Mouse (Mus musculus): ENCODE data around the gene Atp5h. TPM values are rescaled to one million over a fixed set of nuclear protein-coding genes. Genes with fewer than 3 reads are reported as not detected.
"Not testable (repeated sequence)": the region's sequence is repeated elsewhere in the genome, so short reads cannot be mapped to it uniquely, and the experiment has no call there.

Gene Atp5h
- polyA plus RNA-seq, 1 experiment, result 785 TPM

GRCm38 (mm10) chr11:115400630-115401391 lies 19.0 kb downstream of the Atp5h start:
- DNase-seq (ENCODE audit: extremely low spot score in 1 of 2, low spot score in 1 of 2), result peak in 1 of 2 experiments; percentile 60

GRCm38 (mm10) chr11:115400126-115400525 lies 19.6 kb downstream of the Atp5h start:
- DNase-seq (ENCODE audit: extremely low spot score in 1 of 2, low spot score in 1 of 2), result no peak

- DNase-seq (ENCODE audit: extremely low spot score in 1 of 2, low spot score in 1 of 2), result no peak
Measured at GRCm38 (mm10) chr11:115398085-115398484, 21.7 kb downstream of the Atp5h start.

GRCm38 (mm10) chr11:115393721-115394325 lies 25.9 kb downstream of the Atp5h start:
- no peak for DNase-seq (ENCODE audit: extremely low spot score in 1 of 2, low spot score in 1 of 2)

GRCm38 (mm10) chr11:115391358-115391757 lies 28.4 kb downstream of the Atp5h start:
- no peak for DNase-seq (ENCODE audit: extremely low spot score in 1 of 2, low spot score in 1 of 2)

GRCm38 (mm10) chr11:115386859-115387258 lies 32.9 kb downstream of the Atp5h start:
- DNase-seq (ENCODE audit: extremely low spot score in 1 of 2, low spot score in 1 of 2), result not testable (repeated sequence)

GRCm38 (mm10) chr11:115384587-115384986 lies 35.2 kb downstream of the Atp5h start:
- DNase-seq (ENCODE audit: extremely low spot score in 1 of 2, low spot score in 1 of 2), result no peak

- DNase-seq (ENCODE audit: extremely low spot score in 1 of 2, low spot score in 1 of 2), result peak in 1 of 2 experiments; percentile 64
Measured at GRCm38 (mm10) chr11:115383701-115384474, 35.9 kb downstream of the Atp5h start.

- DNase-seq (ENCODE audit: extremely low spot score in 1 of 2, low spot score in 1 of 2), result peak in 1 of 2 experiments; percentile 9
Measured at GRCm38 (mm10) chr11:115382891-115383290, 36.9 kb downstream of the Atp5h start.

- peak; percentile 73 to 90 for DNase-seq (ENCODE audit: extremely low spot score in 1 of 2, low spot score in 1 of 2)
Measured at GRCm38 (mm10) chr11:115381743-115382539, 37.8 kb downstream of the Atp5h start, which contains the start of gene Cdr2l. Gene Cdr2l, plus strand, starts transcription at chr11:115381916.

- DNase-seq (ENCODE audit: extremely low spot score in 1 of 2, low spot score in 1 of 2), result no peak
Measured at GRCm38 (mm10) chr11:115381276-115381675, 38.5 kb downstream of the Atp5h start.

GRCm38 (mm10) chr11:115377854-115378253 lies 41.9 kb downstream of the Atp5h start:
- DNase-seq (ENCODE audit: extremely low spot score in 1 of 2, low spot score in 1 of 2), result no peak

GRCm38 (mm10) chr11:115377254-115377653 lies 42.5 kb downstream of the Atp5h start:
- no peak for DNase-seq (ENCODE audit: extremely low spot score in 1 of 2, low spot score in 1 of 2)

- no peak for DNase-seq (ENCODE audit: extremely low spot score in 1 of 2, low spot score in 1 of 2)
Measured at GRCm38 (mm10) chr11:115376722-115377121, 43.0 kb downstream of the Atp5h start.

- peak; percentile 46 to 74 for DNase-seq (ENCODE audit: extremely low spot score in 1 of 2, low spot score in 1 of 2)
Measured at GRCm38 (mm10) chr11:115374695-115375425, 44.9 kb downstream of the Atp5h start.

- peak; percentile 51 to 76 for DNase-seq (ENCODE audit: extremely low spot score in 1 of 2, low spot score in 1 of 2)
Measured at GRCm38 (mm10) chr11:115373805-115374694, 45.7 kb downstream of the Atp5h start.

- no peak for DNase-seq (ENCODE audit: extremely low spot score in 1 of 2, low spot score in 1 of 2)
Measured at GRCm38 (mm10) chr11:115372737-115373136, 47.0 kb downstream of the Atp5h start.

- no peak for DNase-seq (ENCODE audit: extremely low spot score in 1 of 2, low spot score in 1 of 2)
Measured at GRCm38 (mm10) chr11:115372015-115372414, 47.7 kb downstream of the Atp5h start.

GRCm38 (mm10) chr11:115371354-115371753 lies 48.4 kb downstream of the Atp5h start:
- no peak for DNase-seq (ENCODE audit: extremely low spot score in 1 of 2, low spot score in 1 of 2)

Measured in frontal cortex, adult 2 months (tissue).